Mouse (Mus musculus): ENCODE measurements at regions not wholly inside any gene's neighbourhood (a gene's known extent, or its start where the extent isn't known, plus 50 kb on each side); places are given as distances from the start of the nearest gene placed in this dataset.
"Not testable (repeated sequence)": the region's sequence is repeated elsewhere in the genome, so short reads cannot be mapped to it uniquely, and the experiment has no call there.

DNA sequence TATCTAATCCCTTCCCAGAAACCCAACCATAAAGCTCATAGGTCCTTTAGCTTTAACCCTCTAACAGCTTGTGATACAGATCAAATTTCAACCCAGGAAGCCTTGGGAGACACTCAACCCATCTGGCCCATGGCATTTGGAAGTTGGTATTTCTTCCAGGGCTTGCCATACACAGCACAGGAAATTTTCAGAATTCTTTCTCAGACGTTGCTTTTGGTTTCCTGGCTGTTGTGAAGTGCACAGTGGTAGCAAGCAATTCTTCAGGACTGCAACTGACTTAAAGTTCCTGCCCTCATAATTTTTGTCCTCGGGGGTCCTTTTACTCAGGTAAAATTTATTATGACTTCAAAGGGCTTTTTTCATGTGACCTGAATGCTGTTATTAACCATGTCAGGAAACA is 264.4 kb downstream of the Gxylt1 start:
- no peaks in the 10 kb centered on the region for H3K9me3 ChIP-seq (replicated peaks; ENCODE audit: insufficient read depth, low read length)
- H3K36me3 ChIP-seq (ENCODE audit: control insufficient read depth in 1 of 2, insufficient read depth in 2 of 2, low read length in 2 of 2), result no peaks in the 10 kb centered on the region
- no peak overlapping the region for H3K4me3 ChIP-seq (ENCODE audit: control insufficient read depth in 1 of 2, insufficient read depth in 1 of 2, low read depth in 2 of 2, low read length in 2 of 2)
- no peak overlapping the region for H3K9ac ChIP-seq (ENCODE audit: control insufficient read depth, low read depth, low read length, poor library complexity, severe bottlenecking)
- H3K79me2 ChIP-seq (ENCODE audit: control insufficient read depth, insufficient read depth, low read length, poor library complexity), result no peaks in the 10 kb centered on the region
- no peak for TF ChIP-seq TAL1 (IDR thresholded peaks at IDR 0.05; ENCODE audit: low read length)
- no peak for TF ChIP-seq RAD21 (IDR thresholded peaks at IDR 0.05; ENCODE audit: low read depth, low read length)
- no peak for TF ChIP-seq ZMIZ1 (IDR thresholded peaks at IDR 0.05; ENCODE audit: low read depth, low read length)
- no peak for TF ChIP-seq JUND (IDR thresholded peaks at IDR 0.05; ENCODE audit: low read depth, low read length)
- TF ChIP-seq USF2 (IDR thresholded peaks at IDR 0.05; ENCODE audit: borderline replicate concordance in 1 of 2, insufficient read depth in 1 of 2, low read depth in 1 of 2, low read length in 2 of 2), result no peak
- TF ChIP-seq TCF12 (IDR thresholded peaks at IDR 0.05; ENCODE audit: low read depth, low read length), result no peak
- no peak for TF ChIP-seq UBTF (IDR thresholded peaks at IDR 0.05; ENCODE audit: borderline replicate concordance, insufficient read depth, low read depth, low read length)
- TF ChIP-seq EP300 (IDR thresholded peaks at IDR 0.05; ENCODE audit: low read depth in 1 of 2, low read length in 2 of 2), result no peak
- TF ChIP-seq ZNF384 (IDR thresholded peaks at IDR 0.05; ENCODE audit: low read depth, low read length), result no peak
- no peak for TF ChIP-seq TBP (IDR thresholded peaks at IDR 0.05; ENCODE audit: low read depth, low read length)
- TF ChIP-seq NRF1 (IDR thresholded peaks at IDR 0.05; ENCODE audit: insufficient read depth, low read depth, low read length, poor library complexity, severe bottlenecking), result no peak
- TF ChIP-seq ETS1 (IDR thresholded peaks at IDR 0.05; ENCODE audit: low read depth, low read length), result no peak
- no peak for TF ChIP-seq KAT2A (conservative IDR thresholded peaks at IDR 0.05; ENCODE audit: low read depth, low read length)
- no peak for TF ChIP-seq MAFK (IDR thresholded peaks at IDR 0.05; ENCODE audit: borderline replicate concordance, low read depth, low read length)
- TF ChIP-seq ZKSCAN1 (IDR thresholded peaks at IDR 0.05; ENCODE audit: low read depth, low read length), result no peak
- no peak for TF ChIP-seq MXI1 (IDR thresholded peaks at IDR 0.05; ENCODE audit: low read depth, low read length)
- TF ChIP-seq GATA1 (IDR thresholded peaks at IDR 0.05; ENCODE audit: low read depth, low read length), result no peak
- H3K4me1 ChIP-seq (ENCODE audit: control insufficient read depth in 1 of 2, insufficient read depth in 2 of 2, low read length in 2 of 2), result no peaks in the 10 kb centered on the region
- no peaks in the 10 kb centered on the region for H3K27me3 ChIP-seq (ENCODE audit: control insufficient read depth in 1 of 2, insufficient read depth in 2 of 2, low read length in 2 of 2)
- no peak overlapping the region for H3K27ac ChIP-seq (ENCODE audit: control insufficient read depth, low read depth, low read length)
- DNase-seq (ENCODE audit: low read depth, low spot score), result no peak

DNA sequence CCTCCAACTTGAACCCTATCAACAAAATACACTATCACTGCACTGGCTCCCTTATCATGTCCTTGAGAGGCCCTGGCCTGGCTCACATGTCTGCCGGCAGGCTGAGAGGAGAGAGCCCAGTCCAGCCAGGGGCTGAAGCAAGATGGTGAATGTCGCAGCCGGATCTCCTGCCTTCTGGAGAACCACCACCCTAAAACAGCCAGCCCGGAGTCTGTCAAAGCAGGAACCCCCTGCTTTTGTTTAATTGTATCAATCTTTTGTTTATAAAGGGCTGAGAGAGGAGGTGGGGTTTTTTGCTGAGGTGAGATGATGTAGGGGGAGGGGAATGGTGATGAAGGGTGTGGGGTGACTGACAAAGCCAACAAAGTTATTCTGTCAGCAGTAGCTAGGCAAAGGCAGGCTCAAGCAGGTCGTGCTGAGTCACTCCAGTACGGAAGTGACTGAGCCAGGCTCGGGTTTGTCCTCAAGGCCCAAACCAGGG is 269.2 kb downstream of the Gxylt1 start:
- Histone ChIP-seq H3K9ac (ENCODE audit: control insufficient read depth, low read depth, low read length, poor library complexity, severe bottlenecking) (no peak overlapping the region), H3K9me3 (replicated peaks; ENCODE audit: insufficient read depth, low read length) (no peaks in the 10 kb centered on the region)
- DNase-seq (ENCODE audit: low read depth, low spot score), result no peak

GRCm38 (mm10) chr15:93005186-93005585 is 269.8 kb downstream of the Gxylt1 start:
- not testable (repeated sequence) for H3K27me3 ChIP-seq (ENCODE audit: control insufficient read depth in 1 of 2, insufficient read depth in 2 of 2, low read length in 2 of 2)

More for the DNA sequence above, 269.2 kb downstream of the Gxylt1 start:
- Histone ChIP-seq H3K27me3 (ENCODE audit: control insufficient read depth in 1 of 2, insufficient read depth in 2 of 2, low read length in 2 of 2) (no peaks in the 10 kb centered on the region), H3K4me3 (ENCODE audit: control insufficient read depth in 1 of 2, insufficient read depth in 1 of 2, low read depth in 2 of 2, low read length in 2 of 2) (no peak overlapping the region), H3K79me2 (ENCODE audit: control insufficient read depth, insufficient read depth, low read length, poor library complexity) (no peaks in the 10 kb centered on the region), H3K4me1 (ENCODE audit: control insufficient read depth in 1 of 2, insufficient read depth in 2 of 2, low read length in 2 of 2) (no peaks in the 10 kb centered on the region), H3K27ac (ENCODE audit: control insufficient read depth, low read depth, low read length) (no peak overlapping the region), H3K36me3 (ENCODE audit: control insufficient read depth in 1 of 2, insufficient read depth in 2 of 2, low read length in 2 of 2) (no peaks in the 10 kb centered on the region)
- TF ChIP-seq ETS1 (IDR thresholded peaks at IDR 0.05; ENCODE audit: low read depth, low read length), result no peak
- TF ChIP-seq HCFC1 (IDR thresholded peaks at IDR 0.05; ENCODE audit: low read depth, low read length), result no peak
- no peak for TF ChIP-seq ZMIZ1 (IDR thresholded peaks at IDR 0.05; ENCODE audit: low read depth, low read length)
- TF ChIP-seq NELFE (IDR thresholded peaks at IDR 0.05; ENCODE audit: low read depth, low read length), result no peak
- no peak for TF ChIP-seq SIN3A (IDR thresholded peaks at IDR 0.05; ENCODE audit: low read length)
- TF ChIP-seq TCF12 (IDR thresholded peaks at IDR 0.05; ENCODE audit: low read depth, low read length), result no peak
- no peak for TF ChIP-seq USF1 (IDR thresholded peaks at IDR 0.05; ENCODE audit: low read depth, low read length)
- no peak for TF ChIP-seq UBTF (IDR thresholded peaks at IDR 0.05; ENCODE audit: borderline replicate concordance, insufficient read depth, low read depth, low read length)
- no peak for TF ChIP-seq POLR2A (IDR thresholded peaks at IDR 0.05; ENCODE audit: control insufficient read depth in 1 of 2, insufficient read depth in 1 of 2, low read depth in 1 of 2, low read length in 2 of 2, poor library complexity in 1 of 2)
- TF ChIP-seq GABPA (IDR thresholded peaks at IDR 0.05; ENCODE audit: low read depth, low read length), result no peak
- TF ChIP-seq NRF1 (IDR thresholded peaks at IDR 0.05; ENCODE audit: insufficient read depth, low read depth, low read length, poor library complexity, severe bottlenecking), result no peak
- TF ChIP-seq CHD2 (IDR thresholded peaks at IDR 0.05; ENCODE audit: low read length), result no peak
- TF ChIP-seq EP300 (IDR thresholded peaks at IDR 0.05; ENCODE audit: low read depth in 1 of 2, low read length in 2 of 2), result no peak
- TF ChIP-seq CTCF (IDR thresholded peaks at IDR 0.05 in 2 of 3, conservative IDR thresholded peaks at IDR 0.05 in 1 of 3; ENCODE audit: control insufficient read depth in 1 of 3, insufficient read depth in 1 of 3, low read depth in 2 of 3, low read length in 3 of 3, poor library complexity in 1 of 3, severe bottlenecking in 1 of 3), result no peak
- TF ChIP-seq ZC3H11A (IDR thresholded peaks at IDR 0.05; ENCODE audit: low read depth, low read length), result no peak
- TF ChIP-seq ZKSCAN1 (IDR thresholded peaks at IDR 0.05; ENCODE audit: low read depth, low read length), result no peak
- no peak for TF ChIP-seq POLR2AphosphoS5 (IDR thresholded peaks at IDR 0.05; ENCODE audit: borderline replicate concordance, low read depth, low read length)

More at GRCm38 (mm10) chr15:93005186-93005585, 269.8 kb downstream of the Gxylt1 start:
- not testable (repeated sequence) for H3K36me3 ChIP-seq (ENCODE audit: control insufficient read depth in 1 of 2, insufficient read depth in 2 of 2, low read length in 2 of 2); H3K4me1 ChIP-seq (ENCODE audit: control insufficient read depth in 1 of 2, insufficient read depth in 2 of 2, low read length in 2 of 2); H3K79me2 ChIP-seq (ENCODE audit: control insufficient read depth, insufficient read depth, low read length, poor library complexity); H3K4me3 ChIP-seq (ENCODE audit: control insufficient read depth in 1 of 2, insufficient read depth in 1 of 2, low read depth in 2 of 2, low read length in 2 of 2); H3K27ac ChIP-seq (ENCODE audit: control insufficient read depth, low read depth, low read length); H3K9ac ChIP-seq (ENCODE audit: control insufficient read depth, low read depth, low read length, poor library complexity, severe bottlenecking); H3K9me3 ChIP-seq (replicated peaks; ENCODE audit: insufficient read depth, low read length); DNase-seq (ENCODE audit: low read depth, low spot score)
